Mouse (Mus musculus) small intestine, adult 2 months (tissue): ENCODE measurements around the gene Zfp598. TPM values are rescaled to one million over a fixed set of nuclear protein-coding genes. Genes with fewer than 3 reads are reported as not detected.
"Not testable (repeated sequence)": the region's sequence is repeated elsewhere in the genome, so short reads cannot be mapped to it uniquely, and the experiment has no call there.

Experiments used
- H3K27ac ChIP-seq: fragments of 200-500 bp; 2 replicates; pipeline ENCODE4 v1.5.1; 2012; ENCODE audit warnings: low read depth, low read length, control low read depth, inconsistent platforms; ENCODE audit not compliant: insufficient read depth
- H3K27me3 ChIP-seq: fragments of 200-500 bp; 2 replicates; pipeline ENCODE4 v1.6.1; 2012; ENCODE audit warnings: mild to moderate bottlenecking, moderate library complexity, low read length, inconsistent platforms; ENCODE audit not compliant: control insufficient read depth, insufficient read depth
- H3K36me3 ChIP-seq: fragments of 200-500 bp; 2 replicates; pipeline ENCODE4 v1.6.1; 2012; ENCODE audit warnings: mild to moderate bottlenecking, low read length, control low read depth, inconsistent platforms; ENCODE audit not compliant: control insufficient read depth, insufficient read depth
- H3K4me1 ChIP-seq: fragments of 200-500 bp; 2 replicates; pipeline ENCODE4 v1.6.1; 2012; ENCODE audit warnings: low read length, inconsistent platforms, mixed read lengths; ENCODE audit not compliant: control insufficient read depth, insufficient read depth, insufficient read length
- H3K4me3 ChIP-seq: fragments of 200-500 bp; 2 replicates; pipeline ENCODE4 v1.5.1; 2012; ENCODE audit warnings: low read depth, mild to moderate bottlenecking, control low read depth, inconsistent platforms, low read length, moderate library complexity
- CTCF ChIP-seq: fragments of 200-500 bp; IDR thresholded peaks from 2 replicates; pipeline ENCODE4 v1.5.1; 2012; ENCODE audit warnings: low read depth, mild to moderate bottlenecking, control low read depth, inconsistent platforms, low read length, moderate library complexity, mixed read lengths; ENCODE audit not compliant: insufficient replicate concordance, insufficient read length; ENCODE audit errors: extremely low read depth
- POLR2A ChIP-seq: fragments of 200-500 bp; IDR thresholded peaks from 2 replicates; pipeline ENCODE4 v1.6.1; 2012; ENCODE audit warnings: low read depth, mild to moderate bottlenecking, control low read depth, inconsistent platforms, low read length, moderate library complexity
- WGBS: fragments of 180-500 bp; shearing (Covaris S2); methylation state at CpG from one replicate; pipeline ENCODE4 v1.1.7; 2018; 5-methylcytosine and 5-hydroxymethylcytosine counted together
- polyA plus RNA-seq: library from polyadenylated mRNA; depleted of rRNA; stranded (reverse); fragments of >200 nt; gene quantifications from 2 replicates; pipeline ENCODE4 v1.2.3, GENCODE M21; 2012

Zfp598 gene
- polyA plus RNA-seq, 1 experiment = 85.8 TPM

DNA sequence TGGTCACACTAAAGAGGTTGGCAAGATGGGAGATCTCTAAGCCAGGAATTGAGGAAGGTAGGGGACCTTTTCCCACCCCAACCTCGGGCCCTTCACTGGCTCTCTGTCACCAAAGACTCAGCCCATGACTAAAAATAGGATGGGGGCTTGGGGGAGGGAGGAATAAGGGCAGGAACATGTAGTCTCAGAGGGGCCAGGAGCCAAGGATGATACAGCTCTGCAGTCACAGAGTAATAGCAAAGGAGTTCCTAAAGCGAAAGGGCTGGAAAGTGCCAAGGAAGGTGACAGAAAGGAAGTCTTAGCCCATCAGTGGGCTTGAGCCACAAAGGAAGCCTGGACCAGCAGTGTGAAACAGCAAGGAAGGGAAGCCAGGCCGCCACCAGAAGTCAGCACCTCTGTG lies 17.7 kb upstream of the Zfp598 start:
- H3K27ac ChIP-seq = no peak overlapping the region
- TF ChIP-seq CTCF (no peak), POLR2A (no peak)
- peaks cover 11% of the 10 kb centered on the region for H3K27me3 ChIP-seq
- WGBS = 66% methylated on average over 3 of the region's 3 CpGs
- H3K4me3 ChIP-seq = no peak overlapping the region
- H3K4me1 ChIP-seq = 0 out of 2 replicates have a peak, but pooled peaks cover 6% of the 10 kb centered on the region
- H3K36me3 ChIP-seq = no peaks in the 10 kb centered on the region

DNA sequence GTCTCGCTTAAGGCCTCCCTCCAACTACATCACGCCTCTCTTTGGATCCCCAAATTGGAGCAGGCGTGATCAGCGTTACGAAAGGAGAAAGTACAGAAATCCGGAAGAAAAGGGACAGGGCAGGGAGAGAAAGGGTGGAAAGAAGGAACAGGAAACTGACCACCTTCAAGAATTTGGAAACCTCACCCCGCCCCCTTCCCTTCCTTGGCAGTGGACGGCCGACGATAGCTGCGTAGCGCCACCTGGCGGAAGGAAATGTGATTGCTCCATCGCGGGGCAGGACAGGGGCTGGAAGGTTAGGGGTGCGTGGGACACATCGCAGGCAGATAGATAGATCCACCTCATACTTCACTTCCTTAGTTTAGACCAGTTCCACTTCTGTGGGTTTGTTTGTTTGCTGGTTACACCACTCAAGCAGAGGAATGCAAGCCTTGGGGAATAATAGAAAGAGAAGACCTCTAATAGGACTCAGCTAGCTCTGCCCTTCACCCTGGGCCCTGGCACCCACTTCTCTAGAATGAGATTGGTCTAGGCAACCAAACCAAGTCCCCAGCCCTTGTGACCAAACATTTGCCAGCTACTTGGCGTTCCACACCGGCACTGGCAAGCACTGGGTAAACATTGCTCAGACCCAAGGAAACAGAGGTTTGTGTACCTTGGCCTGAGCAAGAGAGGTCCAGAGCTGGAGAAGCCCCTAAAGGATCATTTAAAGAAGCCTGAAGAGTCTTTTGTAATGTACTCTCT lies 15.3 kb upstream of the Zfp598 start:
- peak; percentile 93 for TF ChIP-seq CTCF
- TF ChIP-seq POLR2A = no peak
- H3K4me3 ChIP-seq = peak overlapping the region; percentile 26
- WGBS = 5% methylated on average over 19 of the region's 19 CpGs

DNA sequence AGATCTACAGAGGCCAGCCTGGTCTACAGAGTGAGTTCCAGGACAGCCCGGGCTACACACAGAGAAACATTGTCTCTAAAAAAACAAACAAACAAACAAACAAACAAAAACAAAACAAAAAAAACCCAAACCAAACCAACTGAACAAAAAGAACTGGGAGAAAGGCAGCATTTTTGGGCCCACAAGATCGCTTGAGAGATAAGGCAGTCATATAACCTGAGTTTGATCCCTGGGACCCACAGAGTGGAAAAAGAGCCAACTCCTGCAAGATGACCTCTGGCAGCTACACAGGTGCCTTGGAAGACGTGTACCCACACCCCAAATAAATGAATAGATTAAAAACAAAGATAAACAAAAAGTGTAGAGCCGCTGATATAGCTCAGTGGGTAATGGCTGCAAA lies 14.5 kb upstream of the Zfp598 start:
- H3K27ac ChIP-seq = no peak overlapping the region
- TF ChIP-seq POLR2A (no peak), CTCF (no peak)
- H3K27me3 ChIP-seq = peaks cover 21% of the 10 kb centered on the region
- H3K36me3 ChIP-seq = no peaks in the 10 kb centered on the region
- WGBS = 71% methylated on average over 4 of the region's 4 CpGs
- no peak overlapping the region for H3K4me3 ChIP-seq
- peaks cover 5% of the 10 kb centered on the region; the same call in 1 of the 2 replicates for H3K4me1 ChIP-seq

More for the DNA sequence above, 15.3 kb upstream of the Zfp598 start:
- H3K27ac ChIP-seq = no peak overlapping the region
- H3K27me3 ChIP-seq = peaks cover 26% of the 10 kb centered on the region
- no peaks in the 10 kb centered on the region for H3K36me3 ChIP-seq
- peaks cover 10% of the 10 kb centered on the region; the same call in 1 of the 2 replicates for H3K4me1 ChIP-seq

DNA sequence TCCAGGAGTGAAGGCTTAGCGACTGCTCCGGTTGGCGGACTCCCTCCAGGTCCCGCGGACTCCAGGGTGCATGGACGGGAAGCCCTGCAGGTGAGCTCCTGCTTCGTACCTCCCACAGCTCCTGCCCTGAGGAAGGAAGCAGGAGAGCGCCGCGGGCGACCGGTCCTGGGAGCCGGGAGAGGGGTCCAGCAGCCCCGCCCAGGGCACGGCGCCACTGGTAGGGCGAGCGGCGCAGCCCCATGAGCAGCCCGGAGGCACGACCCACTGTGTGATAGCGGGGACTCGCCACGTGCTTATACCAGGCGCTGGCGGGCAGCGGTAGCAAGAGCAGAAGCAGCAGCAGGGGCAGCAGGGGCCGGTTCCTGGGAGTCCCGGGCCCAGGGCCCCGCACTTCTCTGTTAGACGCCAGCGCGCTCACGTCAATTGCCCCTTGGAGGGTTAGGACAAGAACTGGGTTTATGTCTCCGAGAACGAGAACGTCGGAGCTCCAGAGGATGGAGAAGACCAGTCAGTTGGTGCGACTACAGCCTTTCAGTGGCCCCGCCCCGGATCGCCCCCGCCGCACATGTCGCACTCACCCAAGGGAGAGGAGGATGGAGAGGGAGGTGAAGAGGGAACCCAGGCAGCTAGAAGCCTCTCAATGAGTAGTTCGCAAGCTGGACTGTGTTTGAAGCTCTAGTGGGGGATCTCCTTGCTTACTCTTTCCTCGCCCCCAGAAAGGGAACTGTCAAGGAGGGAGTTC lies 11.3 kb upstream of the Zfp598 start, which contains the start of gene Npw:
TSS of gene Npw (minus strand) at position 441 of the 742 bp plus-strand sequence.
- Histone ChIP-seq H3K27me3 (peaks cover 15% of the 10 kb centered on the region), H3K4me3 (peak within 1 kb of the TSS; percentile 46), H3K36me3 (no peaks in the 10 kb centered on the region), H3K27ac (no peak within 1 kb of the TSS), H3K4me1 (peaks cover 4% of the 10 kb centered on the region; the same call in 1 of the 2 replicates)
- TF ChIP-seq CTCF (no peak), POLR2A (no peak)
- WGBS = 6% methylated on average over 47 of the region's 47 CpGs

DNA sequence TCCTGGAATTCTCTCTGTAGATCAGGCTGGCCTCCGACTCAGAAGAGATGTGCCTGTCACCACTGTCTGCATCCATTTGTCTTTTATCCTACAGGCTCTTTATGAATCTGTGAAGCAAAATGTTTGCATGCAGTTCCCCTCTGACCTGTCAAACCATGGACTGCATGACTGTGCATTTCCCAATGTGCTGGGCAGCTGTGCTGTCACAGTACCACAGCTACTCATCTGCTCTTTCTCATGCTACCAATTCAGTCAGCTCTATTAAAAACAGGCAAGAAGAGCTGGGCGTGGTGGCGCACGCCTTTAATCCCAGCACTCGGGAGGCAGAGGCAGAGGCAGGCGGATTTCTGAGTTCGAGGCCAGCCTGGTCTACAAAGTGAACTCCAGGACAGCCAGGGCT lies 2.5 kb upstream of the Zfp598 start:
- H3K4me3 ChIP-seq, H3K27ac ChIP-seq, H3K36me3 ChIP-seq, H3K27me3 ChIP-seq: not testable (repeated sequence)
- 51% methylated on average over 7 of the region's 7 CpGs for WGBS
- H3K4me1 ChIP-seq = peaks cover 11% of the 10 kb centered on the region; the same call in 1 of the 2 replicates

DNA sequence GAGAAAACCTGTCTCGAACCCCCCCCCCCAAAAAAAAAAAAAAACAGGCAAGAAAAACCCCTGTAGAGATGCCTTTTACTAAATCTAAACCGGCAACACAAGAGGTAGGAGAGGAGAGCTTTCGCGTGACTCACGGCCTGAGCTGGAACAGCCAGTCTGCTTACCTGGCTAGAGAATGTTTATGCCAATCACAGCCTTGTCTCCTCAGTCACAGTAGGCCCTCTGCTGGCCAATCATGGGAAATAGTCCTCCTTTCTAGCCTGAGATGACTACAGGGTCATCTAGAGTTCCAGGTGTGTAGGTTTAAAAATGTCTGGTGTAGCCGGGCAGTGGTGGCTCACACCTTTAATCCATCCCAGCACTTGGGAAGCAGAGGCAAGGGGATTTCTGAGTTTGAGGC lies 2.1 kb upstream of the Zfp598 start:
- 8% methylated on average over 6 of the region's 6 CpGs for WGBS
- H3K27ac ChIP-seq = no peak overlapping the region
- H3K27me3 ChIP-seq = no peaks in the 10 kb centered on the region
- TF ChIP-seq CTCF (peak; percentile 58; the same call in 1 of the 2 replicates), POLR2A (no peak)
- peaks cover 15% of the 10 kb centered on the region; the same call in 1 of the 2 replicates for H3K4me1 ChIP-seq
- H3K36me3 ChIP-seq = no peaks in the 10 kb centered on the region
- no peak overlapping the region for H3K4me3 ChIP-seq

DNA sequence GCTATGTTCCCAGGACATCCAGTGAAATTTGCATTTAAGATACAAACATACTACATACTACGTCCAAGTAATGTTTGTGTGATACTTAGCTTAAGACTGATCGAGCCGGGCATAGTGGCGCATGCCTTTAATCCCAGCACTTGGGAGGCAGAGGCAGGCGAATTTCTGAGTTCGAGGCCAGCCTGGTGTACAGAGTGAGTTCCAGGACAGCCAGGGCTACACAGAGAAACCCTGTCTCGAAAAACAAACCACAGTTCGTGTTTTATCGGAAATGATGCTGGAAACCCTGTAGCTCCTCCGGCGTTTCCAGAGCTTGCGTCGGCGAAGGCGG lies 308 bp upstream of the Zfp598 start:
- H3K36me3 ChIP-seq, H3K27me3 ChIP-seq: not testable (repeated sequence)
- H3K4me3 ChIP-seq = peak overlapping the region; percentile 58
- WGBS = 7% methylated on average over 15 of the region's 15 CpGs
- H3K4me1 ChIP-seq = peaks cover 15% of the 10 kb centered on the region; the same call in 1 of the 2 replicates
- peak overlapping the region; percentile 33; the same call in 1 of the 2 replicates for H3K27ac ChIP-seq
